Mouse (Mus musculus): ENCODE results near the gene Rbbp4. TPM values are rescaled to one million over a fixed set of nuclear protein-coding genes. Genes with fewer than 3 reads are reported as not detected.

The Rbbp4 gene
- polyA plus RNA-seq, 1 experiment, result 51.5 TPM

DNA sequence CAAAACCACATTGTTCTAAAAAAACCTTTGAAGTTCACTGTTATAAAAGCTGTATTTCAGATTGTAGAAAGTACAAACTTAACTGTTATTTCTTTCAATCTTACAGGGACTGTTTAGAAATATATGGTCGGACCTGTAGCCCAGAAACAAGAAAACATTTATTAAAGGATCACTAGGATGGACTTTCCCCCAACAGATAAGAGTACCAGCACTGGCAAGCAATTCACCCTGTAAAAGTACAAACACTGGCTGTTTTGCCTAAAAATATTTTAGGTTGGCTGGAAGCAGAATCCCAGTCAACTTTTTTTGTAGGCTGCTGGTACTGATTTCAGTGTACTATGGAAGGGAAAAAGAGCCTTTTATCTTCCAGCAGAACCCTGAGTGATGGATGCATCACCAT, 27.2 kb downstream of the Rbbp4 start:
- no peak overlapping the region for H3K27ac ChIP-seq (ENCODE audit: control insufficient read depth, insufficient read depth, low read depth, low read length)
- TF ChIP-seq CTCF (IDR thresholded peaks at IDR 0.05; ENCODE audit: control insufficient read depth, insufficient read depth, insufficient replicate concordance, low read depth, low read length) (no peak), POLR2A (IDR thresholded peaks at IDR 0.05; ENCODE audit: control insufficient read depth, low read depth, low read length) (no peak)
- no peaks in the 10 kb centered on the region; the same call in 1 of the 2 replicates for H3K36me3 ChIP-seq (ENCODE audit: control insufficient read depth, insufficient read depth, low read length)
- no peaks in the 10 kb centered on the region for H3K4me1 ChIP-seq (ENCODE audit: control insufficient read depth, insufficient read depth, low read length)
- no peaks in the 10 kb centered on the region for H3K27me3 ChIP-seq (ENCODE audit: control insufficient read depth, insufficient read depth, low read length)
- H3K4me3 ChIP-seq (ENCODE audit: control insufficient read depth, low read depth, low read length), result no peak overlapping the region

DNA sequence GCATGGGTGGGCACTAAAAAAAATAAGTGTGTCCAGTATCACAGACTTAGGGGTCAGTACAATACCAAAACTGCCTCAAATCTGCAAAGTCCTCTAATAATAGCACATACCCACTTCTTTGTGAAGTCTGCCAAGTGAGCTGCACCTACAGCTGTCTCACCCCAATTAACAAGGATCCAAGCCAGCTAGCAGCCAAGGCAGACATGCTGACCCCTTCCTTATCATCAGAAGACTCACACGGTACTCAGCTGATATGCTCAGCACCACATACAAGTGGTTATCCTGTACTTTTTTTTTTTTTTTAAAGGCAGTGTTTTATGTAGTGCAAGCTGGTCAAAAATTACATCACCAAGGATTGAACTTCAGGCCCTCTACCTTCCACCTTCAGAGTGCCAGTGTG, 30.9 kb downstream of the Rbbp4 start:
- no peak overlapping the region for H3K27ac ChIP-seq (ENCODE audit: control insufficient read depth, insufficient read depth, low read depth, low read length)
- no peak overlapping the region for H3K4me3 ChIP-seq (ENCODE audit: control insufficient read depth, low read depth, low read length)
- H3K36me3 ChIP-seq (ENCODE audit: control insufficient read depth, insufficient read depth, low read length), result no peaks in the 10 kb centered on the region
- no peaks in the 10 kb centered on the region for H3K4me1 ChIP-seq (ENCODE audit: control insufficient read depth, insufficient read depth, low read length)
- no peaks in the 10 kb centered on the region for H3K27me3 ChIP-seq (ENCODE audit: control insufficient read depth, insufficient read depth, low read length)
- TF ChIP-seq CTCF (IDR thresholded peaks at IDR 0.05; ENCODE audit: control insufficient read depth, insufficient read depth, insufficient replicate concordance, low read depth, low read length) (no peak), POLR2A (IDR thresholded peaks at IDR 0.05; ENCODE audit: control insufficient read depth, low read depth, low read length) (no peak)

DNA sequence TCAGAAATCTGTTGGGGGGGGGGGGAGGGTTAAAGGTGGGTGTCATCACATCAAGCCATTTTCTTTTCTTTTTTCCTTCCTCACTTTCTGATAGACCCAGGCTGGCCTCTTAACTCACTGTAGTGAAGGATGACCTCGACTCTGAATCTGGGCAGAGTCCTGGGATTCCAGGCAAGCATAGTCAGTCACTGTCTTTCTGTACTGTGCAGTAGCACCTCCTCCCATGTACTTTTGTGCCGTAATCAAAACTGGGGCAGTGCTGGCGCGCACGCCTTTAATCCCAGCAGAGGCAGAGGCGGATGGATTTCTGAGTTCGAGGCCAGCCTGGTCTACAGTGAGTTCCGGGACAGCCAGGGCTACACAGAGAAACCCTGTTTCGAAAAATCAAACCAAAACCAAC, 31.4 kb downstream of the Rbbp4 start:
- H3K27me3 ChIP-seq (ENCODE audit: control insufficient read depth, insufficient read depth, low read length), result no peaks in the 10 kb centered on the region
- H3K4me3 ChIP-seq (ENCODE audit: control insufficient read depth, low read depth, low read length), result no peak overlapping the region
- TF ChIP-seq POLR2A (IDR thresholded peaks at IDR 0.05; ENCODE audit: control insufficient read depth, low read depth, low read length) (no peak), CTCF (IDR thresholded peaks at IDR 0.05; ENCODE audit: control insufficient read depth, insufficient read depth, insufficient replicate concordance, low read depth, low read length) (no peak)
- H3K4me1 ChIP-seq (ENCODE audit: control insufficient read depth, insufficient read depth, low read length), result no peaks in the 10 kb centered on the region
- no peaks in the 10 kb centered on the region for H3K36me3 ChIP-seq (ENCODE audit: control insufficient read depth, insufficient read depth, low read length)
- no peak overlapping the region for H3K27ac ChIP-seq (ENCODE audit: control insufficient read depth, insufficient read depth, low read depth, low read length)

- Histone ChIP-seq H3K27me3 (ENCODE audit: control insufficient read depth, insufficient read depth, low read length) (no peaks in the 10 kb centered on the region), H3K27ac (ENCODE audit: control insufficient read depth, insufficient read depth, low read depth, low read length) (no peak overlapping the region), H3K4me1 (ENCODE audit: control insufficient read depth, insufficient read depth, low read length) (no peaks in the 10 kb centered on the region), H3K4me3 (ENCODE audit: control insufficient read depth, low read depth, low read length) (no peak overlapping the region), H3K36me3 (ENCODE audit: control insufficient read depth, insufficient read depth, low read length) (no peaks in the 10 kb centered on the region)
- TF ChIP-seq POLR2A (IDR thresholded peaks at IDR 0.05; ENCODE audit: control insufficient read depth, low read depth, low read length) (no peak), CTCF (IDR thresholded peaks at IDR 0.05; ENCODE audit: control insufficient read depth, insufficient read depth, insufficient replicate concordance, low read depth, low read length) (no peak)
Measured at GRCm38 (mm10) chr4:129303401-129303800, 31.8 kb downstream of the Rbbp4 start.

DNA sequence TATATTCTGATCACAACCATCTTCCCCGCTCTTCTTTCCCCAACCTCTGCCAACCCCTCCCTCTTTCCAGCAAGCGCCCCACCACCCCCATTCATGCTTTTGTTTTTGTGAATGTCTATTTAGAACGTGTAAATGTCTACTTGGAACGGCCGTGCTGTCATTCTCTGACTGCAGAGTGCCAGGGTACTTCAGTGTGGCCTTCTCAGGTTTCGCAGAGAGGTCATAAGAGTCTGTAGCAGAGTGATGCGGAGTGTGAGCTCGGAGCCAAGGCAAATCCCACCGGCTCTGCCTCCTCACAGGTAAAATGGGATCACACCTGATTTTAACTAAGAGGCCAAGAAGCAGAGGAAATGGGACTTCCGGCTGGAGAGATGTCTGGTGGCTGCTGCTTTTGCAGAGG, 36.0 kb downstream of the Rbbp4 start:
- no peak overlapping the region for H3K4me3 ChIP-seq (ENCODE audit: control insufficient read depth, low read depth, low read length)
- H3K27ac ChIP-seq (ENCODE audit: control insufficient read depth, insufficient read depth, low read depth, low read length), result no peak overlapping the region
- H3K27me3 ChIP-seq (ENCODE audit: control insufficient read depth, insufficient read depth, low read length), result no peaks in the 10 kb centered on the region
- TF ChIP-seq CTCF (IDR thresholded peaks at IDR 0.05; ENCODE audit: control insufficient read depth, insufficient read depth, insufficient replicate concordance, low read depth, low read length) (no peak), POLR2A (IDR thresholded peaks at IDR 0.05; ENCODE audit: control insufficient read depth, low read depth, low read length) (no peak)
- H3K36me3 ChIP-seq (ENCODE audit: control insufficient read depth, insufficient read depth, low read length), result no peaks in the 10 kb centered on the region
- H3K4me1 ChIP-seq (ENCODE audit: control insufficient read depth, insufficient read depth, low read length), result no peaks in the 10 kb centered on the region; the same call in 1 of the 2 replicates

GRCm38 (mm10) chr4:129297724-129298123, 37.4 kb downstream of the Rbbp4 start:
- TF ChIP-seq CTCF (IDR thresholded peaks at IDR 0.05; ENCODE audit: control insufficient read depth, insufficient read depth, insufficient replicate concordance, low read depth, low read length), result no peak
- TF ChIP-seq POLR2A (IDR thresholded peaks at IDR 0.05; ENCODE audit: control insufficient read depth, low read depth, low read length), result no peak

DNA sequence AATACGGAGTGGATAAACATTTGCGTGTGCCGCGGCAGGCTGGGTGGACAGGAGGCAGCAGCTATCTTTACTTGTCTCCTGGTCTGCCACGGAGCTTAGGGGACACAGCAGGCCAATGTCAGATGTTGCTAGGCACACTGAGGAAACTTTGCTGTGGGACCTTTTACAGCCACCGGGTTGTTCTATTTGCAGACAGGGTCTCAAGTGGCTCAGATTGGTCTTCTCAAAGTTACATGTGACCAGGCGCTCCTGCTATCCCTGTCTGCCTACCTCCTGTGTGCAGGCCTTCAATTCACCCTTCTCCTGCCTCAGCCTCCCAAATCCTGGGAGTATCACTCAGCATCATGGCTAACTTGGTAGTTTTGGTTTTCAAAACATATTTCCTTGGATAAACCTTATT, 39.1 kb downstream of the Rbbp4 start:
- H3K27ac ChIP-seq (ENCODE audit: control insufficient read depth, insufficient read depth, low read depth, low read length), result no peak overlapping the region
- TF ChIP-seq CTCF (IDR thresholded peaks at IDR 0.05; ENCODE audit: control insufficient read depth, insufficient read depth, insufficient replicate concordance, low read depth, low read length) (no peak), POLR2A (IDR thresholded peaks at IDR 0.05; ENCODE audit: control insufficient read depth, low read depth, low read length) (no peak)
- H3K4me1 ChIP-seq (ENCODE audit: control insufficient read depth, insufficient read depth, low read length), result peaks cover 8% of the 10 kb centered on the region; the same call in 1 of the 2 replicates
- no peaks in the 10 kb centered on the region for H3K27me3 ChIP-seq (ENCODE audit: control insufficient read depth, insufficient read depth, low read length)
- H3K36me3 ChIP-seq (ENCODE audit: control insufficient read depth, insufficient read depth, low read length), result no peaks in the 10 kb centered on the region
- no peak overlapping the region for H3K4me3 ChIP-seq (ENCODE audit: control insufficient read depth, low read depth, low read length)

More at GRCm38 (mm10) chr4:129297724-129298123, 37.4 kb downstream of the Rbbp4 start:
- no peaks in the 10 kb centered on the region for H3K27me3 ChIP-seq (ENCODE audit: control insufficient read depth, insufficient read depth, low read length)
- H3K4me1 ChIP-seq (ENCODE audit: control insufficient read depth, insufficient read depth, low read length), result peaks cover 8% of the 10 kb centered on the region; the same call in 1 of the 2 replicates
- no peaks in the 10 kb centered on the region for H3K36me3 ChIP-seq (ENCODE audit: control insufficient read depth, insufficient read depth, low read length)
- H3K27ac ChIP-seq (ENCODE audit: control insufficient read depth, insufficient read depth, low read depth, low read length), result no peak overlapping the region
- H3K4me3 ChIP-seq (ENCODE audit: control insufficient read depth, low read depth, low read length), result no peak overlapping the region

DNA sequence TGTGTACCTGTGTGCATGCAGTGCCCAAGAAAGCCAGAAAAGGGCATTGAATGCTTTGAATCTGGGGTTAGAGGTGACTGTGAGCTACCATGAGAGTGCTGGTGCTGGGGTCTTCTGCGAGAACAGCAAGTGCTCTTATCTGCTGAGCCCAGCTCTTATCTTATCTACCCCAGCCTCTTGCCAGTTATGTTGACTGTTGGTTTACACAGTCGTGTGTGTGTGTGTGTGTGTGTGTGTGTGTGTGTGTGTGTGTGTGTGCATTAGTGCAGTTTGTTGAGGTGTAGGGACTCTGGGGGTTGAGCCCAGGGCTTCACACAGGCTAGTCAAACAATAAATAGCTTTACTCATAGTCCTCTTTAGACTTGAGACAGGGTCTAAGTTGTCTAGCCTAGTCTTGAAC, 40.0 kb downstream of the Rbbp4 start:
- no peak overlapping the region for H3K4me3 ChIP-seq (ENCODE audit: control insufficient read depth, low read depth, low read length)
- no peak for TF ChIP-seq POLR2A (IDR thresholded peaks at IDR 0.05; ENCODE audit: control insufficient read depth, low read depth, low read length)
- TF ChIP-seq CTCF (IDR thresholded peaks at IDR 0.05; ENCODE audit: control insufficient read depth, insufficient read depth, insufficient replicate concordance, low read depth, low read length), result no peak
- no peak overlapping the region for H3K27ac ChIP-seq (ENCODE audit: control insufficient read depth, insufficient read depth, low read depth, low read length)
- no peaks in the 10 kb centered on the region for H3K36me3 ChIP-seq (ENCODE audit: control insufficient read depth, insufficient read depth, low read length)
- H3K27me3 ChIP-seq (ENCODE audit: control insufficient read depth, insufficient read depth, low read length), result no peaks in the 10 kb centered on the region
- H3K4me1 ChIP-seq (ENCODE audit: control insufficient read depth, insufficient read depth, low read length), result peaks cover 8% of the 10 kb centered on the region; the same call in 1 of the 2 replicates

Data from testis, adult 2 months (tissue).